ENCODE assay signal across 22 mouse cellular contexts in the genomic region with DNA sequence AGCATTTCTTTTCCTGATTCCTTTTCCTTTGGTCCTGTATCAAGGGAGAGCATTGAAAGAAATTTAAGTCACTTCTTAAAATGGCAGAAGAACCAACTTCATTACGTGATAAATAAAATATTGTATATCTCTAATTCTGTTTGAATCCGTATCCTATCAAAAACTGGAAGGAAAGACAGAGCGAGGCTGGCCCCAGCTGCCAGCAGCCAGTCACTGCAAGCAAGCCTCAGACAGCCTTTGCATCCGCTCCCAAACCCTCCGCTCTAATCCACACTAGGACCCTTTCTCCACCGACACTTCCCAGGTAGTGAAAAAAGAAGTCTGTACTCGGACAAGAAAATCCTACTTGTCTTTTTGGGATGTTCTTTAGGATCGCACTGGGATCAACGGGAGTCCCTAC. TPM values are rescaled to one million over a fixed set of nuclear protein-coding genes. Genes with fewer than 3 reads are reported as not detected.
DNase-seq lines count a peak whose midpoint lies in the region; ATAC-seq and TF ChIP-seq lines count a peak whose summit lies in the region.
"Had no signal": no experiment of that assay in that cellular context is flagged by ENCODE, and none has a peak within 500 bp of the region (broad histone marks: within the 10 kb centered on the region; RNA-seq: fewer than 3 reads in every experiment).

No protein-coding gene starts in this region.

- H3K4me2 ChIP-seq in hindbrain, embryonic 14.5 days (replicated peaks) = no peak overlapping the region
- no peak overlapping the region for H3K4me2 ChIP-seq in hindbrain, embryonic 16.5 days (ENCODE audit: low read length)
- H3K4me2 ChIP-seq: heart, embryonic 15.5 days; liver, embryonic 12.5 days; lung, embryonic 15.5 days; neural tube, embryonic 15.5 days; stomach, embryonic 15.5 days had no signal

- no peaks in the 10 kb centered on the region for H3K27me3 ChIP-seq in hindbrain, embryonic 14.5 days (ENCODE audit: control insufficient read depth, insufficient read depth, low read length)
- 0 out of 2 replicates have a peak, but pooled peaks cover 2% of the 10 kb centered on the region for H3K27me3 ChIP-seq in hindbrain, embryonic 16.5 days (replicated peaks; ENCODE audit: control insufficient read depth, insufficient read depth, low read length)
- H3K27me3 ChIP-seq: liver, embryonic 12.5 days; lung, embryonic 15.5 days; megakaryocyte, embryonic 14.5 days; neural tube, embryonic 15.5 days; stomach, embryonic 15.5 days had no signal

- no peaks in the 10 kb centered on the region for H3K9me3 ChIP-seq in hindbrain, embryonic 14.5 days (ENCODE audit: control insufficient read depth, low read length)
- no peaks in the 10 kb centered on the region for H3K9me3 ChIP-seq in hindbrain, embryonic 16.5 days (ENCODE audit: control insufficient read depth, low read length)
- H3K9me3 ChIP-seq: heart, embryonic 15.5 days; liver, embryonic 12.5 days; lung, embryonic 15.5 days; megakaryocyte, embryonic 14.5 days; neural tube, embryonic 15.5 days; stomach, embryonic 15.5 days had no signal

- peak; percentile 38 for DNase-seq in hindbrain, embryonic 14.5 days (ENCODE audit: low spot score)
- no peak for DNase-seq in left cerebral cortex, adult 2 months (ENCODE audit: extremely low spot score in 1 of 2, low spot score in 2 of 2)
- no peak for DNase-seq in left cerebral cortex, adult 8-10 months (ENCODE audit: low spot score in 2 of 2)
- DNase-seq in right cerebral cortex, postnatal 14 days = peak; percentile 32
- no peak for DNase-seq in right cerebral cortex, adult 2 months (ENCODE audit: low spot score in 2 of 2)
- DNase-seq: adrenal gland, postnatal 36 days; cerebellum, adult 9-10 months; layer of hippocampus, postnatal 36 days; left cerebral cortex, postnatal 4 days; spleen, adult 18-20 months had no signal

- H3K4me3 ChIP-seq in hindbrain, embryonic 14.5 days (replicated peaks; ENCODE audit: low read length) = no peak overlapping the region
- no peak overlapping the region for H3K4me3 ChIP-seq in hindbrain, embryonic 16.5 days (ENCODE audit: low read length)
- no peak overlapping the region for H3K4me3 ChIP-seq in left cerebral cortex, adult 2 months
- H3K4me3 ChIP-seq: heart, embryonic 15.5 days; liver, embryonic 12.5 days; lung, embryonic 15.5 days; megakaryocyte, embryonic 14.5 days; neural tube, embryonic 15.5 days; stomach, embryonic 15.5 days had no signal

- no peak for ATAC-seq in hindbrain, embryonic 14.5 days (ENCODE audit: low FRiP score)
- ATAC-seq in hindbrain, embryonic 16.5 days = no peak
- ATAC-seq in megakaryocyte progenitor cell, adult 5-6 weeks (replicated peaks; ENCODE audit: poor library complexity) = no peak
- ATAC-seq: liver, embryonic 12.5 days had no signal

- WGBS in hindbrain, embryonic 14.5 days = 54% methylated on average over 9 of the region's 9 CpGs
- WGBS in hindbrain, embryonic 16.5 days = 51% methylated on average over 9 of the region's 9 CpGs

- TF ChIP-seq CTCF in left cerebral cortex, adult 2 months (IDR thresholded peaks at IDR 0.05) = peak; percentile 45

- H3K36me3 ChIP-seq in hindbrain, embryonic 14.5 days (replicated peaks; ENCODE audit: control insufficient read depth, insufficient read depth) = no peaks in the 10 kb centered on the region
- H3K36me3 ChIP-seq in hindbrain, embryonic 16.5 days (ENCODE audit: control insufficient read depth, insufficient read depth, low read length) = no peaks in the 10 kb centered on the region
- H3K36me3 ChIP-seq: heart, embryonic 15.5 days; liver, embryonic 12.5 days; lung, embryonic 15.5 days; neural tube, embryonic 15.5 days; stomach, embryonic 15.5 days had no signal

- no peaks in the 10 kb centered on the region for H3K4me1 ChIP-seq in hindbrain, embryonic 14.5 days (replicated peaks; ENCODE audit: control insufficient read depth, insufficient read depth, low read length)
- H3K4me1 ChIP-seq in hindbrain, embryonic 16.5 days (ENCODE audit: control insufficient read depth, insufficient read depth, low read depth, low read length) = peaks cover 3% of the 10 kb centered on the region; the same call in 1 of the 2 replicates
- H3K4me1 ChIP-seq: heart, embryonic 15.5 days; liver, embryonic 12.5 days; lung, embryonic 15.5 days; megakaryocyte, embryonic 14.5 days; stomach, embryonic 15.5 days had no signal

- intact Hi-C loops in left cerebral cortex, adult 2 months (cut with DNase I) = no loop called here

- no peak overlapping the region for H3K9ac ChIP-seq in hindbrain, embryonic 14.5 days
- H3K9ac ChIP-seq in hindbrain, embryonic 16.5 days (ENCODE audit: low read depth, low read length) = no peak overlapping the region
- H3K9ac ChIP-seq: heart, embryonic 15.5 days; liver, embryonic 12.5 days; lung, embryonic 15.5 days; neural tube, embryonic 15.5 days; stomach, embryonic 15.5 days had no signal

- no peak overlapping the region for H3K27ac ChIP-seq in hindbrain, embryonic 14.5 days
- no peak overlapping the region for H3K27ac ChIP-seq in hindbrain, embryonic 16.5 days (ENCODE audit: low read depth, low read length)
- no peak overlapping the region for H3K27ac ChIP-seq in left cerebral cortex, adult 2 months
- H3K27ac ChIP-seq: heart, embryonic 15.5 days; liver, embryonic 12.5 days; lung, embryonic 15.5 days; neural tube, embryonic 15.5 days; stomach, embryonic 15.5 days had no signal

RNA-seq across cellular contexts. Expression of gene Rxfp2, which starts 0.8 kb away (rescaled TPM):
- polyA plus RNA-seq in hindbrain, embryonic 14.5 days (2014; fragmentation: Nextera tagmentation; extraction: Ambion mirVana) = 0.52 and 0.70 TPM in 2 replicates
- 0.30 and 0.33 TPM in 2 replicates for polyA plus RNA-seq in hindbrain, embryonic 16.5 days (2015; fragmentation: Nextera tagmentation; extraction: Ambion mirVana)
- total RNA-seq in left cerebral cortex, adult 2 months (2021) = 1 to 10 TPM in 1 of 2 experiments, under 1 TPM in 1; 0.87 to 1.6 TPM
- total RNA-seq in left cerebral cortex, adult 8-10 months (2022) = 1 to 10 TPM in 3 of 4 experiments, under 1 TPM in 1; 0.61 to 1.4 (median 1.2) TPM
- total RNA-seq in megakaryocyte progenitor cell, adult 5-6 weeks (2015) = not detected in 2 replicates
- total RNA-seq in megakaryocyte progenitor cell, adult 5-6 weeks (2017) = not detected in 2 replicates
- total RNA-seq: adrenal gland, postnatal 36 days; gastrocnemius, adult 8-10 months; hematopoietic stem cell, adult 5-6 weeks had no signal
- polyA plus RNA-seq: C2C12; large intestine, adult 2 months had no signal

Comparison
In these comparisons a context has a peak if more than half of its experiments do, and no peak if none do; other contexts are left out.
1. DNase-seq: peak in hindbrain, embryonic 14.5 days (single experiment) and right cerebral cortex, postnatal 14 days (single experiment); none in left cerebral cortex, adult 2 months (0 of 2), left cerebral cortex, adult 8-10 months (0 of 2) and right cerebral cortex, adult 2 months (0 of 2).